Mouse (Mus musculus) heart, postnatal 25 days (tissue): ENCODE measurements around the gene Gm5941. TPM values are rescaled to one million over a fixed set of nuclear protein-coding genes. Genes with fewer than 3 reads are reported as not detected.
"Not testable (repeated sequence)": the region's sequence is repeated elsewhere in the genome, so short reads cannot be mapped to it uniquely, and the experiment has no call there.

ENCODE experiments used
- DNase-seq: peaks from one replicate; pipeline ENCODE4 v3.0.0; 2022; ENCODE audit warnings: low spot score
- intact Hi-C: fragments of 180-260 bp; cut with DNase I; formaldehyde crosslinking; loops from one replicate; pipeline ENCODE4 v1.15.1; 2025
- total RNA-seq, 2 experiments: library from RNA; stranded (reverse); gene quantifications; 2 replicates each; pipeline ENCODE4 v1.2.3; 2021

Gene Gm5941
- not detected for total RNA-seq

DNA sequence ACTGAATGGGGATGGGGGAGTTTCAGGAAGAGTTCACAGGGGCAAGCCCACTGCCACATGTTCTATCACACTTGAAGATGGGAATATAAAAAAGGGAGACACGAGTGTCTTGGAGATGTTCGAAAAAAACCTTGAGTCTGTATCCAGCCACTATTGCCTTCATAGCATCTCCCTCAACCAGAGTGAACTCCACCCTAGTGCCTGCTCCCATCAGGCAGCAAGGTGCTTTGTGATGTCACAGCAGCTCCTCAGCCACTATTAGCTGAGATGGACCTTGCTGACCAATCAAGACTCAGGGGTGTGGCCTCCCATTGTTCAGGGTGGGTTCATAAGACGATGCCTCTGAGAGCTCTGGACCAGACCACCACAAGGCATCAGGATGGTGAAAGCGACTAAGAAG lies at the start of gene Gm5941:
Gene Gm5941, plus strand, starts transcription at position 301 of the 400 bp plus-strand sequence.
- DNase-seq, intact Hi-C loops: not testable (repeated sequence)

DNA sequence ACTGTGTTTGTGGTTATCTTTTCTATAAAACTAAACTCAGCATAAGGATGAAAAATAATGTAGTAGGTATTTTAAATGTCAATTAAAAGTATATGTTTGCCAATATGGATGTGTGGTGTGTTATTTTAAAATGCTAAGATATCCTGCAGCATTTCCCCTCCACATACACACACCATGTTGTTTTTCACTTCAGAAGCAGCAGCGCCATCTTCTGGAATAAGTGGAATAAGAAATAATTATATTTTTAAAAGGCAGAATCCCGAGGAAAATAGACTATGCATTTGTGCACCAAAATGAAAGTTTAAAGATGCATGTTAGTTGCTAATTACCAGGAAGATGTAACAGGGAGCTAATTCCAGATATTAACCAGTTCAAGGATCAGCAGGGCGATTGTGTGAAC lies 29.3 kb upstream of the Gm5941 start:
- intact Hi-C loops = no loop called here
- no peak for DNase-seq

DNA sequence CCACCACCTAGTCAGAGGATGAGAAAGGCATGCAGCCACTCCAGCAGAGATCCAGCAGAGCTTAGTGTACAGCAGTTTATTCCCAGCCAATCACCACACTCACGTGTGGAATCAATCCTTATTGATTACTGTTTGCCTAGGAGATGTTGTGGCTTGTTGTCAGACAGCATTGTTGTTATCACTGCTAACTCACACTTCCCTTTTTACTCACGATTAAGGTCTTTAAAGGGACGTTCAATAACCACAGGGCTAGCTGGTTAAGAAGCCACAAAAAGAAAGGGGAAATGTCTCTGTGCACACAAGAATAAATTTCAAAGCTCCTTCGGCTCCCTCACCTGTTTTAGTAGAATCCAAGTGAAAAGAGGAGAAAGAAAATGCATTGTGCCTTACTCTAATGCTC lies 25.0 kb upstream of the Gm5941 start:
- intact Hi-C loops = no loop called here
- DNase-seq = no peak

DNA sequence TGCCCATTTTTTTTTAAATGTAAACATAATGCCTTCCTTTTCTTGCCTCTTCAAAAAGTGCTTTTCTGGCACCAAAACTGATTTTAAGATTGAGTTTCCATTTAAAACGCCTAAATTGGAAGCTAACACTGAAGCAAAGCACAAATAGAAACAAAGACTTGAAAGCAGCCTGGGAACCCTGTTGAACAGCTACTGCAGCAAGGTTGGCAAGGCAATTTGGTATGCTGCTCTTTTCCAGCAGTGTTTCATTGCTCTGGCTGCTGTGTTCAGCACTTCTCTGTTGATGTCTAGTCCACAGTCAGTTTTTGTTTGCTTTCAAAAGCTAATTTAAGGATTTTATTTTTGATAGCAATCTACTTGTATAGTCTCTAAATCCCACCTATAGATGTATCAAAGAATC lies 8.5 kb downstream of the Gm5941 start:
- no peak for DNase-seq
- intact Hi-C loops = no loop called here

DNA sequence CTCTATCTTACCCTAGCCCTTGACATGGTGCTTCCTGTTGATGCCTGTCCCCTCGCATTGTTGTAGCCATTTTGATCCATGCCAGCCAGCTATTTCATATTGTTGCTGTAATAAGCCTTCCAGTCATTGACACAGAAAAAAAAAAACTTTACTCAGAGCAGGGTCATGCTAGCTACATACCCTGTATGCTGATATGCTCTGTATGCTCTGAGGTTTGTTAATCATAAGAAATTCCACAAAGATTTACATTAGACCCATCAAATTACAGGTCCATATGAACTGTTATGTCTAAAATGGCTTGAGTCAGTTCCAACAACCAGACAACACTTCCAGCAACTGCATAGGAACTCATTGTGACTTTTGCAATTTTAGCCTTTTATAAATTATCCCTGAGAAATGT lies 38.1 kb downstream of the Gm5941 start:
- DNase-seq = no peak
- intact Hi-C loops = no loop called here

Other genes starting within 250 kb of the Gm5941 start
- gene Mageb18, start 109.6 kb downstream of the Gm5941 start, total RNA-seq = not detected